Mouse (Mus musculus) brain, embryonic 14.5 days (tissue): ENCODE measurements around the gene Elmsan1.

Experiments used
- CTCF ChIP-seq: fragments of 200-500 bp; IDR thresholded peaks from 2 replicates; pipeline ENCODE4 v1.5.1; 2012; ENCODE audit warnings: inconsistent platforms, mild to moderate bottlenecking, moderate library complexity, borderline replicate concordance; ENCODE audit not compliant: insufficient read depth, insufficient read length; ENCODE audit errors: extremely low read depth
- POLR2A ChIP-seq: fragments of 200-500 bp; IDR thresholded peaks from 2 replicates; pipeline ENCODE4 v1.6.1; 2012; ENCODE audit warnings: mild to moderate bottlenecking, inconsistent platforms, borderline replicate concordance; ENCODE audit not compliant: poor library complexity, insufficient read depth, insufficient read length, severe bottlenecking; ENCODE audit errors: extremely low read depth

GRCm38 (mm10) chr12:84176126-84176769, 42.4 kb downstream of the Elmsan1 start:
- TF ChIP-seq POLR2A (no peak), CTCF (no peak)
